Mouse (Mus musculus): ENCODE measurements around the gene Mfn1.

Gene Mfn1

DNA sequence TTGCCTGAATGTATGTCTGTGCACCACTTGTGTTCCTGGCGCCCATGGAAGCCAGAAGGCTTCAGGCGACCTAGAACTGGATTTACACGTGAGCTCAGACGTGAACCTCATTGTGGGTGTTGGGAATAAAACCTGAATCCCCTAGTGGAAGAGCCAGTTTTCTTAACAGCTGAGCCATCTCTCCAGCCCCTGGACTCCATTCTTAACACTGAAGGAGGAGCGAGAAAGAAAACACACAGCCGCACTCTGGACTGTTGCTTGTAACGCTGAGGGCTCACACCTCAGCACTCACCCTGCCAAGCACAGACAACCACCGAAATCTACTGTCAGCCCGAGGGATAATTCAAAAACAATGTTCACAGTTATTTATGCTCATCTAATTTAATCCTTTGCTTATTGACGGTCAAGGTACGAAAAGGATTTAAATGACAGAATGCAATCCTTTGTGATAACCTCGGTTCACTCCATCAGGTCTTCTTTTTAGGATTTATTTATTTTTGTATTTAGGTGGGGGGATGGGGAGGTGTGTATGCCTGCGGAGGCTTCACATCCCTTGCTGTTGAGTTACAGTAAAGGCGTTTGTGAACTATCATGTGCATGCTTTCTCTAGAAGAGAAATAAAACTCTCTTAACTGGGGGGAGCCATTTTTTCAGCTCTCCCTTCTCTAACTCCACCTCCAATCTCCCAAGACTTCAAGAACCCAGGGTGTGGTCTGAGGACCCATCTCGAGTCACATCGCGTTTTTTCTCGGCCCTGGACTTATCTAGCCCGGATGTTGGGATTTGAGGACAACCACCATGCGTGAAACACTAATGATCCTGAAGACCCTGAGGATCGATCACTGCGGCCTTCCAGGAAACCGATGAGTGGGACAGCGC, 19.5 kb upstream of the Mfn1 start, which contains the start of gene Zfp639:
TSS of gene Zfp639 (plus strand) at position 764 of the 879 bp plus-strand sequence.
- in situ Hi-C loops (cut with MboI; ENCODE audit: unreplicated experiment in 2 of 2), result loop anchor here (5.0 to 25.0 kb wide), 9 partner anchors 55 to 1897 kb away; partner anchors contain the start of genes Cldn11 (in 2 of the 2), Mynn (in 1 of the 2) and Ttc14 (in 1 of the 2)

GRCm38 (mm10) chr3:32510375-32511190, 18.7 kb upstream of the Mfn1 start:
- in situ Hi-C loops (cut with MboI; ENCODE audit: unreplicated experiment in 2 of 2), result loop anchor here (5.0 to 25.0 kb wide), 4 partner anchors 187 to 1898 kb away; partner anchors contain the start of genes Cldn11 (in 2 of the 2), Mynn (in 1 of the 2) and Ttc14 (in 1 of the 2)

- in situ Hi-C loops (cut with MboI; ENCODE audit: unreplicated experiment in 2 of 2), result loop anchor here (5.0 to 25.0 kb wide), 4 partner anchors 186 to 1899 kb away; partner anchors contain the start of genes Cldn11 (in 2 of the 2), Mynn (in 1 of the 2) and Ttc14 (in 1 of the 2)
Measured at GRCm38 (mm10) chr3:32511191-32511550, 18.1 kb upstream of the Mfn1 start.

DNA sequence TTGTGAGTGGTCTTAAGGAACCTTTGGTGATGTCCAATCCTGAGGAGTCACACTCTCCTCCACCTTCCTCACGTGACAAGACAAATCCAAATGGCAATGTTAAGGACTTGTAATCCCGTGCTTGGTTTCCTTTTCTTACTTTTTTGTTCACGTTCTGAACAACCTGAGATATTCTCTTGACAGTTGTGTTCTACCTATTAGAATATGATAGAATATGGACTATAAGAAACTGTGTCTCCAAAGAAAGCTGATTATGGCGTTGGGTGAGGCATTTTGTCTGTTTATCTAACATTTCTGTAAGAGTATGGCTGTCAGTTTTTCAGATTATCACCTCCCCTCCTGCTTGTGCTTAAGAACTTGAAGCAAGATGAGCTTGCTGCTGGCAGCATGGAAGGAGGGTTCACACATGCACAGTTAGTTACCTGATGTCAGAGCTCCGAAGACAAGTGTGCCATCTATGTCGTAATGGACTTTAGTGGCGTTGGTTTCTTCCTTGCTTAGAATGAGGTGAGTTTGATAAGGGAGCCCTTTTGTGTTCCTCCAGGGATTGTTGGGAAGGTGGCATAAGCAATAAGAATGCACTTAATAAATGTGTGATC, 16.5 kb upstream of the Mfn1 start:
- in situ Hi-C loops (cut with MboI; ENCODE audit: unreplicated experiment in 2 of 2), result loop anchor here (5.0 to 25.0 kb wide), 4 partner anchors 185 to 1900 kb away; partner anchors contain the start of genes Cldn11 (in 2 of the 2), Mynn (in 1 of the 2) and Ttc14 (in 1 of the 2)

DNA sequence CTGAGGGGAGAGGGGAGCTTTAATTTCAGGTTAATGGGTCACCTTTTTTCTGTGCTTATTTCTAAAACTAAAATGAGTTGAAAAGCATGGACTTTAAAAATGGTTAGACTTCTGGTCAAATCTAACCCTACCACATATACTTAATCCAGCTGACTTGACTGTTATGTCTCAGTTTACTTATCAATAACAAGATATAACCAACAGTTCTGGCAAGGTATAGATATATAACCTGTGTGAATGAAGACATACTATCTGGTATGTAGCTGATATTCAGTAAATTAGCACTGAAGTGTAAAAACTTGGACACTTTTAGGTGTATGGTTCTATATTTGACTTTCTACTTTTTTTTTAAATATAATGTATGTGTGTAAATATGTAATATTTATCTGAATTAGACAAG, 15.7 kb upstream of the Mfn1 start:
- in situ Hi-C loops (cut with MboI; ENCODE audit: unreplicated experiment in 2 of 2), result loop anchor here (5.0 to 25.0 kb wide), 4 partner anchors 184 to 1901 kb away; partner anchors contain the start of genes Cldn11 (in 2 of the 2), Mynn (in 1 of the 2) and Ttc14 (in 1 of the 2)

DNA sequence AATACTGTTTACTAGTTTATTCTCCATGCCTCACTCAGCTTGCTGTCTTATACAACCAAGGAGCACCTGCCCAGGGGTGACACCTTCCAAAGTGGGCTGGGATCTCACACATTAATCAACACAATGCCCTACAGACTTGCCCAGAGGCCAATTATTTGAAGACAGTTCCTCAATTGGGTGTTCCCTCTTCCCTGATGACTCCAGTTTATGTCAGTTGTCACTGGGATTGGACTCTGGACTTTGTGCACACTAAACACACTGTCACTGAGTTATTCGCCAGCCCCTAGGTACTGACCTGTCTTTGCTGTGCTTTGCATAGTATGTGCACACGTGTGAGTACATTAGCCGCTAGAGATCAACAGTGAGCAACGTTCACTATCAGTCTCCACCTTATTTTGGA, 2.1 kb upstream of the Mfn1 start:
- in situ Hi-C loops (cut with MboI; ENCODE audit: unreplicated experiment in 2 of 2), result no loop called here

DNA sequence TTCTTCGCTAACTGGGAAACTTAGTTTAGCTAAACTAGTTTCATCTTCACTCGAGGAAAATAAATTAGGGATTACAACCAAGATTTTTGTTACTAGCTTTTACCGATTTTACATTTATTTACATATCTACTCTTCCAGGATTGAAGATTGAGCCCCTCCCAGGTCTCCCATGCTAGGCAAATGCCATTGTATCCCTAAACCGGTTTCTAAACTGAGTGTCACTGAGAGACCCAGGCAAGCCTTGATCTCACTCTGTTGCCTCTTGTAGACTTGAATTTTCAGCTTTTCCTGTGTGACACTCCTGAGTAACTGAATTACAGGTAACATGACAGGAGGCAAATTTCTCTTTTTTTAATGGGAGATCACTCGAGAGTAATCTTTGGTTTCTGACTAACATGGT, 776 bp downstream of the Mfn1 start:
- in situ Hi-C loops (cut with MboI; ENCODE audit: unreplicated experiment in 2 of 2), result no loop called here

- in situ Hi-C loops (cut with MboI; ENCODE audit: unreplicated experiment in 2 of 2), result no loop called here
Measured at GRCm38 (mm10) chr3:32535692-32536091, 6.4 kb downstream of the Mfn1 start.

DNA sequence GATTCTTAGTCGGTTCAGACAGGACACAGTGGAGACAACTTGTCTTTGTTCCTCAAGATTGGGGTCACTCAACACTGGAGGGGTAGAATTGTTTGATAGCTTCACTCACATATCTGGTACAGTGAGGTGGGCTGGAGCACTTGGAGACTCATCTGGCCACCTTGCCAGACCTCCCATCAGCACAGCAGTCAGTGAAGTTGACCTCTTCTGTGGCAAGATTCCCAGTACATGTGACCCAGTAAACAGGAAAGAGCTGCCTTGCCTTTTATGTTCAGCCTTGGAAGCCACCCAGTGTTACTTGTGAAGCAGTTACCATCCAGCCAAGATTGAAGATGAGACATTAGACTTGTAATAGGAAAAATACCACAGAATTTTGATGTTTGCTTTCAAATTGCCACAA, 8.3 kb downstream of the Mfn1 start:
- in situ Hi-C loops (cut with MboI; ENCODE audit: unreplicated experiment in 2 of 2), result no loop called here

DNA sequence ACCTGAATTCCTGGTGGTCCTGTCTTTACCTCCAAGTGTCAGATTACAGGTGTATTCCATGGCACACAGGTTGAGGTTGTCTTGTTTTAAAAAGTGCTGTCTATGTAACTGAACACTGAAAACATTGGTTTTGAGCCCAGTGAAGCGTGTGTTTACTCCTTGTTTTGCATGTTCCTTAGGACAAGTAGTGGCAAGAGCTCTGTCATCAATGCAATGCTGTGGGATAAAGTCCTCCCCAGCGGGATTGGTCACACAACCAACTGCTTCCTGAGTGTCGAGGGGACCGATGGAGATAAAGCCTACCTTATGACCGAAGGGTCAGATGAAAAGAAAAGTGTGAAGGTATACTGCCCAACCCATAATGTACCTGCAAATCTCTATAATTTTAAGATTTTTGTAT, 8.8 kb downstream of the Mfn1 start:
- in situ Hi-C loops (cut with MboI; ENCODE audit: unreplicated experiment in 2 of 2), result no loop called here

DNA sequence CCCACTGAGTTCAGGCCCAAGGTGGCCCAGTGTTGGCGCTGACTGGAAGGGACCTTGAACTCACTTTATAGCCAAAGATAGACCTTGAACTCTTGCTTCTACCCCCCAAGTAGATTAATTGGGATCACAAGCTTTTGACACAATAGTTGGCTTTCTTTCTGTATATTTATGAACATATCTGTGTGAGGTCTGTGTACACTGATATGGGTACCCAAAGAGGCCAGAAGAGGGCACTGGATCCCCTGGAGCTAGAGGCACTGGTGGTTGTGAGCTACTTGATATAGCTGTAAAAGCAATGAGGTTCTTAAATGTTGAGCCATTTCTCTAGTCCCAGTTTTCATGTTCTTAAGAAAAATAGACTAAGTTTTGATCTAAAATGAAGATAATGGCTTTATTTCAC, 23.8 kb downstream of the Mfn1 start:
- in situ Hi-C loops (cut with MboI; ENCODE audit: unreplicated experiment in 2 of 2), result loop anchor here (5.0 kb wide), 1 partner anchor 144 kb away; no protein-coding TSS in a partner anchor

DNA sequence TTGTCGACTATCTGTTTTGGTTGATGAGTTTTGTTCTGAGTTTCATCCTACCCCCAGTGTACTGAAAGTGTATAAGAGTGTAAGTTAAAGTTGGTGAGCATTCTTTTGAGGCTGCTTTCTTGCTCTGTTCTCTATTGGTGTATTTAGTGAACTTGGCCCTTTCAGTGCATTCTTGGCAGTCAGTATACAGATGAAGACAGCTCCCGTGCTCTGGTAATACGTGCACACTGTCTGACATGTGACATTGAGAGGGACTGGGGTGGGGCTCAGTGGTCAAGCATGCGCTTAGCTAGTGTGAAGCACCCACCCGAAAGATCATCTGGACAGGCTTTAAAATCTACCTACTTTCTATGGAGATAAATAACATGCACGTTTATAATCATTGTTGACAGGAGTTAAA, 34.1 kb downstream of the Mfn1 start:
- in situ Hi-C loops (cut with MboI; ENCODE audit: unreplicated experiment in 2 of 2), result no loop called here

GRCm38 (mm10) chr3:32573086-32573485, 43.8 kb downstream of the Mfn1 start:
- in situ Hi-C loops (cut with MboI; ENCODE audit: unreplicated experiment in 2 of 2), result no loop called here

GRCm38 (mm10) chr3:32573881-32574280, 44.6 kb downstream of the Mfn1 start:
- in situ Hi-C loops (cut with MboI; ENCODE audit: unreplicated experiment in 2 of 2), result no loop called here

DNA sequence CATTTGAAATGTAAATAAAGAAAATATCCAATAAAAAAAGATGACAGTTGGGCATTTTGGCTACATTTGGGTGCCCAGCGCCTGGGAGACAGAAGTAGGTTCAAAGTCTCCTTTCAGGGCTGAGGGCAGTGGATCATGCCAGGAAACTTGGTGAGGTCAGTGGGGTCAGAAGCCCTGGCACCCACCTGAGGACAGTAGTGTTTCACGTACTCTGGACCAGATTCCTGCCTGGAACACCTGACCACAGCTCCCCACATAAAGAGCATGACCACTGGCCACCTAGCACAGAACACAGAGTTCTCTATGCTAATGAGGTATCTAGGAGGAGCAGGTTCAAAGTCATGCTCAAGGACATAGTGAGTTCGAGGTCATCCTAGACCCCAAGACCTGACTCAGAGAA, 45.9 kb downstream of the Mfn1 start:
- in situ Hi-C loops (cut with MboI; ENCODE audit: unreplicated experiment in 2 of 2), result no loop called here

- in situ Hi-C loops (cut with MboI; ENCODE audit: unreplicated experiment in 2 of 2), result no loop called here
Measured at GRCm38 (mm10) chr3:32578772-32579171, 49.5 kb downstream of the Mfn1 start.

DNA sequence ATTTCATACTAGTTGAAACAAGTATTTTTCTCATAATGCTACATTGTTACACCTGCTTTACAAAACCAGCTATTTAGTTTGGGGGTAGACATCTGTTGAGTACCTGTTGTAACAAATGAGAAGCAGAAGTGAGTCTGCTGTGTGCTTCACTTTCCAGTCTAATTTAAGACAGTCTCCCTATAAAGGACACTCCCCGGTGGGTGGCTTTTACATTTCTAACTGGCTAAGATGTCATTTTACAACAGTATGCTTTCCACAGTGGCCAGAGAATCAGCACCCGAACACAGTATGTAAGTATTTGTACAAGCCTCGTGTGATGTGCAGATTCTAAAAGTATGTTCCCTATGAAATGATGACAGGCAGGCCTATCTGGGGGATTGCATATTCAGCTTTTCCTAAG, 51.5 kb downstream of the Mfn1 start:
- in situ Hi-C loops (cut with MboI; ENCODE audit: unreplicated experiment in 2 of 2), result no loop called here

GRCm38 (mm10) chr3:32581911-32582310, 52.6 kb downstream of the Mfn1 start:
- in situ Hi-C loops (cut with MboI; ENCODE audit: unreplicated experiment in 2 of 2), result no loop called here

DNA sequence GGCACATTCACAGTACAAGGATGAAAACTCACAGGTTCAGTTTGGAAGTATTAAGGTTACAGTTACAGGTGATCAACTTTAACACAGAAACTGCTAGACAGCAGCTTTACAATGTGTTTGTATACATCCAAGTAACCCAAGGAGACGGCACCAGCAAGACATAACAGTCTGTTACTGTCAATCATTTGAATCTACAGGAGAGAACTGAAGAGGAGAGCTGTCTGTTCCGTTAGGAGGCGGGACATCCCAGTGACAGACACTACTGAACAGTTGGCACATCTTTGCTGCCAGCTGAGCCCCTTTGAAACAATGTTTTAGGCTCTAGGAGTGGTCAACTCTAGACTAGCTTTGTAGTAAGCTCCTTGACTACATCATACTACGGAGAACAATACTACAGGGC, 54.2 kb downstream of the Mfn1 start:
- in situ Hi-C loops (cut with MboI; ENCODE audit: unreplicated experiment in 2 of 2), result no loop called here

- in situ Hi-C loops (cut with MboI; ENCODE audit: unreplicated experiment in 2 of 2), result no loop called here
Measured at GRCm38 (mm10) chr3:32586274-32586673, 57.0 kb downstream of the Mfn1 start.

All from v-Abl transformed pro-B cells (cell line).